Mouse (Mus musculus): ENCODE data around the gene Zfy1. TPM values are rescaled to one million over a fixed set of nuclear protein-coding genes. Genes with fewer than 3 reads are reported as not detected.
"Not testable (repeated sequence)": the region's sequence is repeated elsewhere in the genome, so short reads cannot be mapped to it uniquely, and the experiment has no call there.

The Zfy1 gene
- total RNA-seq (2015; ENCODE audit: low replicate concordance) (not detected in 2 replicates), total RNA-seq (2017; ENCODE audit: low replicate concordance) (not detected in 2 replicates)

DNA sequence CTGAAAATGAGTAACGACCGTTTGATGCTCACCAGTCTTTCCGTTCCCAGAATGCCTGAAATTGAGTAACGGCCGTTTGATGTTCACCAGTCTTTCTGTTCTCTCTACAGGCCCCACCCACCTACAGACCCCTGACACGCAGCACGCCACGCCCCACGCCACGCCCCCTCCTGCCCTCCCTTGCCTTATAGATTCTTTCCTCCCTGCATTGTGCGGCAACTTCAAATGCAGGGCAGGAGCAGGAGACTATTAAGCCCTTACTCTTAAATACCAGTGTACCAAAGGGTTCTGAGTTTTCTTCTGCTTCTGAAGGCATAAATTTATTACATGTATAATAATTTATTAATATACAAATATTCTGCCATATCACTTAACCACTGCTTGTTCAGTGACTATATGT lies at the start of gene Zfy1:
Gene Zfy1 (minus strand): TSS at position 101 of the 400 bp plus-strand sequence.
- not testable (repeated sequence) for ATAC-seq (replicated peaks; ENCODE audit: low FRiP score, poor library complexity, severe bottlenecking)

DNA sequence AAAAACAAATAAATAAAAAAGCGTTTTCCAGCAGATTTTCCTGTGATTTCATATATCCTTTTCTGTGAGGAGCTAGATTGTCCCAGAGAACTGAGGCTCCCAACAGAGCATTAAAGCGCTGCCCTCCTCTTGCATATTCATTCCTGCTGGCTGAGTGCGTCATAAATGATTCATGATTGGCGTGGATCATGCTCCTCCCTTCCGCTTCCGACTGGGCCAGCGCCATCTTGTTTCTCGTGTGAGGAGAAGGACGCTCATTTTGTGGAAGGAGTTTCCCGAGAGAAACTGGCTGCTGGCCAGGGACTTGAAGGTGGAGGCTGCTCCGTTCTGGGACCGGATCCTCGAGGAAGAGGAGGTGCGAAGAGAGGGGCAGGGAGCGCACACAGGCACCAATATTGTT lies 21.2 kb upstream of the Zfy1 start, which contains the start of gene Uba1y:
Gene Uba1y (plus strand): TSS at position 254 of the 400 bp plus-strand sequence.
- ATAC-seq (replicated peaks; ENCODE audit: low FRiP score, poor library complexity, severe bottlenecking), result no peak

DNA sequence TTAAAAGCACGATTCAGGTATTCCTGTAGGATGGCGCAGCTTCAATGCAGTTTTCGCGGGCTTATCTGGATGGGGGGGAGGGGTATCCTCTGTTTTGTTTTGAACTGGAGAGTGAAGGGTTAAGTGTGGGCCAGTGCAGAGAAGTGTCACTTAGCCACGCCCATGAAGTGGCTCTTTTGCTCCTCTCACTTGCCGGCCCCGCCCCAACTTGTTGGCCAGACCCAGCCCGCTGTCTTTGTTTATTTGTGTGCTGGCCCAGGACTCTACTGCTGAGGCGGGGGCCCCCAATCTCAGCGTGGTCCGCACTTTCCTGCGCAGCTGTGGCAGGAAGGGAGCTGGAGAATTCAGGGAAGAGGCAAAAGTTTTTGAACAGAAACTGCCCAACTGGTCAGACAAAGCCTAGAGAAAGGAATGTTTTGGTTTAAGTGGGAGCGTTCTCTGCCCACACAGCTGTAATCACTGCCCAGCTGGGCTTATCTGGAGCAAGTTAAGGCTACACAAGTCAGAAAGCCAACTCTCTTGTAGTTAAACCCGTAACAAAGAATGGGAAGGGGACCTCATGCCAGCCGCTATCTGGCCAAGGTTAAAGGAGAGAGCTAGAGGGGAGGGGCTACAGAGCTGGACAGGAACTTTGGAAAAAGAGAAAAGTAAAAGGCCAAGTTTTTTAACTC lies 11.9 kb upstream of the Zfy1 start:
- ATAC-seq (replicated peaks; ENCODE audit: low FRiP score, poor library complexity, severe bottlenecking), result no peak

Other genes with a start within 250 kb of the Zfy1 start
- gene Uba1y, start 21.2 kb upstream of the Zfy1 start, total RNA-seq (2015; ENCODE audit: low replicate concordance), result not detected in 2 replicates
- gene Uba1y, start 21.2 kb upstream of the Zfy1 start, total RNA-seq (2017; ENCODE audit: low replicate concordance), result not detected in 2 replicates
- gene Kdm5d, start 100.4 kb upstream of the Zfy1 start, total RNA-seq (2015; ENCODE audit: low replicate concordance), result 5.0 and 8.4 TPM in 2 replicates
- 7.0 and 24.1 TPM in 2 replicates for gene Kdm5d, start 100.4 kb upstream of the Zfy1 start, total RNA-seq (2017; ENCODE audit: low replicate concordance)
- gene Eif2s3y, start 213.1 kb upstream of the Zfy1 start, total RNA-seq (2015; ENCODE audit: low replicate concordance), result 100 and 147 TPM in 2 replicates
- 103 and 110 TPM in 2 replicates for gene Eif2s3y, start 213.1 kb upstream of the Zfy1 start, total RNA-seq (2017; ENCODE audit: low replicate concordance)